Mouse (Mus musculus) right cerebral cortex, postnatal 14 days (tissue): Measurements from ENCODE around the gene Ttll4.

ENCODE experiments used
- DNase-seq: peaks from one replicate; pipeline ENCODE4 v3.0.0; 2022

Gene Ttll4

DNA sequence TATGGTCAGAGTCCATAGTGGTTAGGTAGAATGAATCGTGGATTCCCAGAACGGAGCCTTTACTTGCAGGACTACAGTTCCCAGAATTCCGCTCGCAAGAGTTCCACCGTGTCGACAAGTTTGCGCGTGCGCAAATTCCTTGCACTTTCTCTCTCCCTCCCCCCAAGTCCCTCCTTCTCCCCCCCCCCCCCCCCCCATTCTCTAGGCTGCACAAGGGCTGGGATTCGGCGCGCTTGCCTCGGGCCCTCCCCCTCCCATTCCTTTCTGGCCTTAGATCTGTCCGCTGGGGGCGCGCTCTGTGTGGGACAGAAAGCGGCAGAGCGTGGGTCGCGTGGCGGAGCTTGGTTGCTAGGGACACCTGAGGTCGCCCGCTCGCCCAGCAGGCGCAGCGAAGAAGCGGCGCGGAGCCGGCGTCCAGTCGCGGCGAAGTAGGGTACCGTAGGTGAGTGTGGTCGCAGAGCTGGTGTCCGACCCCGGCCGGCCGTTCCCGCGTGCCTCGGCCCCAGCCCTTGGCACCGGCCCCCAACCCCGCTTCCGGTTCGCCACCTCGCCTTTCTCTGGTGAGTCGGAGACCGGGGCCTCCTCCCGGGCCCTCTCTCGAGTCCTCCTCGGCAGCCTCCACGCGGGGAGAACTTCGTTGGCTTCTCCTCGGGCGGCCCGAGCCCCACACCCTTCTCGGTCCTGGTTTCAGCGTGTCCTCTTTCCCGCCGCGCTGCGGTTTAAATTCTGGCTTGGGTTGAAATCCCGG is at the start of gene Ttll4:
TSS of gene Ttll4 (plus strand) at position 298 of the 748 bp plus-strand sequence.
- DNase-seq, result peak; percentile 91

DNA sequence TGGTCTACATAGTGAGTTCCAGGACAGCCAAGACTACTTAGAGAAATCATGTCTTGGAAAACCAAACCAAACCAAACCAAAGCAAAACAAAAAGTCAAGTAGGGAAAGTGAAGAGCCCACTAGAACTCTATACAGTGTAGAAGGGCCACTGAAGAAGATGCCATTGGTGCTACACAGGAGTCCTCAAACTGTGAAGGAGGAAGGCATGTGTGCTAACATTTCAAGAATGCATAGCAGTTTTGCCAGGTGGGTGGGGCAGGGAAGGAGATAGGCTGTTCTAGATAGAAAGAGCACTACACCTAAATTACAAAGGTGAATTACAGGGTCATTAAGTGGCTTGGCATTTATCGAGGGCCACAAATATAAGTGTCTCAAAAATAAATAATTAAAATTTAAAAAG is 37.4 kb upstream of the Ttll4 start:
- DNase-seq, result no peak

DNA sequence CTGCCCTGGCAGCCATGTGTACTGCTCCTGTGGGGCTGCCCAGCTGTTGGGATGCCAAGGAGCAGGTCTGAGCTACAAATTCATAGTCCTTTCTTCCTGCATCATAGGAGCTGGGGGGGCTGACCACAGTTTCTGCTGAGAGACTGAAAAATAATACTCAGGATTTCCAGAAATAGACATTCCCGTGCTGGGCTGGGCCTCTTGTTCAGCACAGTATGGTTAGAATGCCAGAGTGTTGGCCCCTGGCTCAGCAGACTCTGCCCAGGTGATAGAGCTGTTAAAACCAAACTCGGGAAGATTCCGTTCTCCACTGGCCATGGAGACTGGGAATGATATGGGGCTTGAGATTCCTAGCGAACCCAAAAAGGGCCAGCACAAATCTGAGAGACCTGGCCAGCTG is 35.5 kb upstream of the Ttll4 start:
- no peak for DNase-seq

DNA sequence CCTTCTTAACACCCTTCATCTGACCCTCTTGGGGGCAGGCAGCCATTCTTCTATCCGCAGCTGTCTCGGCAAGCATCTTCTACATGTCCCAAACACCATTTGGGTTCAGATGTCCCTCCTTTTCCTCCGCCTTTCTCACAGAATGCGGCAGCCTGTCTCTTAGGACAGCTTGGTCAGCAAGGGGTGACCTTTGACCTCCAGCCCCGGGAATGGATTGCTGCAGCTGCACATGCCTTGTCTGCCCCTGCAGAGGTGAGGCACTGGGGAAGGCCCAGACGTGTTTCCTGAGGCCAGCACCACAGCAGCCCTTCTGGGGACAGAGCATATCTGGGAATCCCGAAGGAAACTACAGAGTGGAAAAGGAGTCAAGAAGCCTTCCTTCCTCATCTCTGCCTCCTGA is 33.5 kb upstream of the Ttll4 start:
- DNase-seq, result no peak

DNA sequence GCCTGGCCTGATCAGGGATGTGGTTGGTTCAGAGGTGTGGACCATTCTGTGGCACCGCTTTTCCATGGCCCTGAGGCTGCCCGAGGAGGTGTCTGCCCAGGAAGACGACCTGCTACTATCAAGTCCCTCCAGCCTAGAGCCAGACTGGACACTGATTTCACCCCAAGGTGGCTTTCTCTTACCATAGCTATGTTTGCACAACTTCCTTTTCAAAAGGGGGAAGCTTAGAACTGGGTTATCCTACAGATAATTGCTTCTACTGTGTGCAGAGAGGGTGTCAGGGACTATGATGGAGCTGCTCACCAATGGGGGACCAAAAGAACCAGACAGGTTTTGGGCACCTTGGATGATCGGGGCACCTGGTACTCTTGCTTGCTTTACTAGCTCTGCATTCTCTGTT is 28.8 kb upstream of the Ttll4 start:
- no peak for DNase-seq

DNA sequence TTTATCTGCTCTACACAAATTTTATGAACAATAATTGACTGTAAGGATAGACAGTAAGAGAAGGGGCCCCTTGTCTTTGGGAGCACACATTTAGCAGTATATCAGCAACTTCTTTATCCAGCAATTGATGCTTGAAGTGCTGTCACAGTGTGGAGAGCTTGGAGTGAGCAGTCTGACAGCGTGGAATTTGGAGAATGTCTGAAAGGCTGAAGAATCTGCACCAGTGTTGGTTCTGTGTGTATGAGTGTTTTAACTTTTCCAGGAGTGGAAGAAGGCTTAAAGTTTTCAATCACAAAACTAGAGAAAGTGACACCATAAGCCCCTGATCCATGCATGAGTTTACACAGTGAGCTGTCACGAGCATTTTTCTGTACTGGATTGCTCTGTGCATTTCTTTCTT is 18.0 kb upstream of the Ttll4 start:
- DNase-seq, result no peak

DNA sequence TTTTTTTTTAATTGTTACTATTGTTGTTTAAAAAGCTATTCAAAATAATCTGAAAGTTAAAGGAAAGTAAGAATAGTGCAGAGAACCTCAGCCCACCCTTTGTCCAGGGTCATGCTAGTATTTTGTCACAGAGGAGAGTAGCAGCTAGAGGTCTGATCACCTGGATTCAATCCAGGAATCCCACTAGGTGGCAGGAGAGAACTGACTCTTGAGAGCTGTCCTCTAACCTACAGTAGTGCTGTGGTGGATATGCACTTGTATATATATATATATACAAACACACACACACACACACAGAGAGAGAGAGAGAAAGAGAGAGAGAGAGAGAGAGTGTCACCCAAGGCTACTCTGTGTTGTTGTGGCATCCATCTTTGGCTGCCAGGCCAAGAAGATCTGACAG is 17.6 kb upstream of the Ttll4 start:
- no peak for DNase-seq

DNA sequence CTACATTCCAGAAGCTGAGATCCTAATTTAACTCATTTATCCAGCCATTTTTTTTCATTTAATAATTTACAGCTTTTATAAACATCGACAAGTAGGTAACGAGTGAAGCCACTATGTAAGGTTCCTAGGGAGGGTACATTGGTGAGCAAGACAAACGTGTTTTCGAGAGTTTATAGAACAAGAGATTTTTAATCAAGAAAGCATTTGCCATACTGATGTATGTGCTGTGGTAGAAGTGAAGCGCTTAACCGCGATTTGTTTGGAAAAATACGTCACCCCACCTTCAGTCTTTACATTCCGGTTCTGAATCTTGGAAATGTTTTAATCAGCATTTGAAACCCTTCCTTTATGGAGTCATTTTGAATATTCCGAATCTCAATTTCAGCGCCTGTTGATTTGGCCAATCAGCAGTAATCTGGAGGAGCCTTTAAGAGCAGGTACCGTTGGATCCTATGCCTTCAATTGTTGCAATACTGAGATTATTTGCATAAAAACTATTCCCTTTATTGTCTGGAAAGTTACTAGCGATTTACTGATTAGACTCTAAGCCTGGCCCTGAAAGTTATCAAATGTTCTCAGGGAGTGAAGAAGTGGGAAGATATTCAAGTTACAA is 814 bp downstream of the Ttll4 start:
- DNase-seq, result no peak

DNA sequence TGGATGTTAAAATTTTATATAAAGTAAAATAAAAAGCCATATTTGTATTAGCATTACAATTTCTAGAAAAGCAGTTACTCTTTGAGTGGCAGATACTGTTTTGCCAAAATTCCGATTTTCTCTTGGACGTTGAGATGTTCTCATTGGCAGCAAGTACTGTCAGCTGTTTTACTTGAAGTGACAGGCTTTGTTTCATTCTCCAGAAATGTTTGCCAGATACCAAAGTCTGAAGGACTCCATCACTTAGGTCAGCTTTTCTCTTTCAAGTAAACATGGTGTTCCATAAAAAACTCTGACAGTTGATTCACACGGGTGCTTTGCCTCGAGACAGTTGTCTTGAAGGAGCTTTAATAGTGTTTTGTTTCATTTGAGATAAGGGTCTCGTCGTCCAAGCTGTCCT is 3.6 kb downstream of the Ttll4 start:
- DNase-seq, result no peak

DNA sequence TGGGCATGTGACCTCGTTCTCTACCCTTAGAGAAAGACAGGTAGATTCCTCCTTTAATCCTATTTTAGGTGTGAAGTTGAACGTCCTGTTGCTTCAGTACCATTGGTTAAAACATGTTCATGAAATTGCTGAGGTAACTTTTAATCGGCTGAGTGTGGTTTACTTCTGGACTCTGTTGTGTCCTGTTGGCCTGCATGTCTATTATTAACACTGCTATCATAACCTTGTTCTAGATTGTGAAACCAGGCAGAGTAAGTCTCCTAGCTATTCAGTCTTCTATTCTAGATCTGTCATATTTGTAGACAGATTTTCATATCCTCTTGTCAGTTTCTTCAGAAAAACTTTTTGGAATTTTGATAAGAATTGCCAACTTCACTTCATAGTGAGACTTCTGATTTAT is 6.8 kb downstream of the Ttll4 start:
- DNase-seq, result no peak

DNA sequence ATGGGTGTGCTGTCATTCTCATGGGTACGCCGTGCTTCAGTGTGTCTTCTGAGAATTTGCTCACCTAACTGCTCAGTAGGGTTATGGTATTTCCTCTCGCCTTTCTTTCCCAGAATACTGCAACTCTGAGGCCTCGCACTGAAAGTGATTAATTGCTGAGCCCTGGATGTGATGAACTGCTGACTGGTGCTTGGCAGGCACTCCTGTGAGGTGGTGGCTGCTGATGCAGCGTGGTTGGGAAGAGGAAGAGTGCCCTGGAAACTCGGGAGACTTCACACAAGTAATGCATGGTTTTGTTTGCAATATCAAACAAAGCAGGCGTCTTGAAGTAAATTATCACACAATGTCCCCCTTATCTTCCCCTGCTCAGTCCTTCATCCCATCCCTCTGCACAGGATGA is 11.2 kb downstream of the Ttll4 start:
- DNase-seq, result no peak

DNA sequence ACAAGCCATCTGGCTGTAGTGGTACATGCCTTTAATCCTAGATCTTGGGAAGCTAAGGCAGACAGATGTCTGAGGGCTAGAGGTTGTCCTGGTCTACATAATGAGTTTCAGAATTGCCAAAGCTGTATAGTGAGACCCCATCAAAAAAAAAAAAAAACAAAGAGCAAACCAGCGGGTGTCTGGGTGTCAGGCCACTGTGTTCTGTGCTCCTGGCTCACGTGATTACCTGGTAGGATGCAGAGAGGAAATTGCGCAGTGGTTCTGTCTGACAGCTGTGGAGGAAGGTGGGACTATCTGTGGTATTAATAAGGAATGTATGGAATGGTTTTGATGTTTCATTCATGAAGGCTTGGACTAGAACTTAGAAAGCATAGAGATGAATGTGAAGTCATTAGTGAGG is 15.3 kb downstream of the Ttll4 start:
- DNase-seq, result no peak

DNA sequence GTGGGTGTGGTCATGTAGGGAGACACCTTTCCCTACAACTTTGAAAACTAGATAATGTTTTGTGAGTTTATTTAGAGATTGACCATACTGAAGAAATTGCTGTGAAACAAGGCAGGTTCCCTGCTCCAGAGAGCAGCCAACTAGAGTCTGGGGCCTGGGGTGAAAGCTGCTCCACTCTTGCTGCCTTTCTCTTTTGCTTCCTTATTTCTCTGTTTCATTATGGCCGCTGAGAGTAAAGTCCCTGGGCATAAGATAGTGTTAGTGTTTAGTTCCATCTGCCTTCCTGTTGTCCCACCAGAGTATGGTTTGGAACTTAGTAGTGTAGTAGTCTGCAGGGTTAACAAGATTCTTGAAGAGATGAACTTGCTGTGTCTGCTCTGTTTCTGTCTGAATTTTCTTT is 16.3 kb downstream of the Ttll4 start:
- no peak for DNase-seq

DNA sequence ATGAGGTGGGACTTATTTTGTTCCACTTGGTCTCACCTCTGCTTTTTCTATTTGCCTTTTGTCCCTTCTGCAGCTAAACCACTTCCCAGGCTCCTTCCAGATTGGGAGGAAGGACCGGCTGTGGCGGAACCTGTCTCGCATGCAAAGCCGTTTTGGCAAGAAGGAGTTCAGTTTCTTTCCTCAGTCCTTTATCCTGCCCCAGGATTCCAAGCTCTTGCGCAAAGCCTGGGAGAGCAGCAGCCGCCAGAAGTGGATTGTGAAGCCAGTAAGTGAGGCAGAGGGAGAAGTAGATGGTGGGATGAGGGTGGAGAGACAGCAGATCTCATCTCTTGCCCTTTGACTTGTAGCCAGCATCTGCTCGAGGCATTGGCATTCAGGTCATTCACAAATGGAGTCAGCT is 25.6 kb downstream of the Ttll4 start:
- no peak for DNase-seq

DNA sequence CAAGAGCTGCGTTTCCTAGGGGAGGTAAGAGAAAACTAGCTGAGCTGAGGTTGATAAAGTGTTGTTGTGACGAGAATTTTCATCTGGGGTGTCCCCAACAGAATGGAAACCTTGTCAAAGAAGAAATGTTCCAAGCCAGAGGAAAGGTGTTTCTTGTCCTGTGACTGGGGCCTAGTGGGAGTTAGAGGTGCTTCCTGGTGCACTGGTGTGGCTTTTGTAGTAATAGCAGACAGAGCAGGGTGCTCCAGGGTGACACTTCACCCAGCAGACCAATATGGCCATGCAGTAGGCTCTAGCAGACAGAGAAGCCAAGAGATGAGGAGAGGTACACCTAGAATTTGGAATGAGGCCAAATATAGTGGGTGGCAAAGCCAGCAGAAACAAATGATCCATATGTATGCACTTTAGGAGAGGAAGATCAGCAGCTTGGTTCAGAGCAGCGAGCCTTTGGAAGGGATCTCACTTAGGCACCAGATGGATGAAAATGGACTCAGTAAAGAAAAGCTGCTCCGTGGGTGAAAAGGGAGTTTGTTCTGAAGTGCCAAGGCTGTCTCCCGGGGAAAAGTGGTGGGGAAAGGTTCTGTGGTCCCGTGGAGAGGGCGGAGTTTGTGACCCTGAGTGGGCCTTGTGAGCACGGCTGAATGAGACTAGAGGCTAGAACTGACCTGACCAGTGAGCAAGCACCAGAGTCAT is 32.5 kb downstream of the Ttll4 start:
- no peak for DNase-seq

DNA sequence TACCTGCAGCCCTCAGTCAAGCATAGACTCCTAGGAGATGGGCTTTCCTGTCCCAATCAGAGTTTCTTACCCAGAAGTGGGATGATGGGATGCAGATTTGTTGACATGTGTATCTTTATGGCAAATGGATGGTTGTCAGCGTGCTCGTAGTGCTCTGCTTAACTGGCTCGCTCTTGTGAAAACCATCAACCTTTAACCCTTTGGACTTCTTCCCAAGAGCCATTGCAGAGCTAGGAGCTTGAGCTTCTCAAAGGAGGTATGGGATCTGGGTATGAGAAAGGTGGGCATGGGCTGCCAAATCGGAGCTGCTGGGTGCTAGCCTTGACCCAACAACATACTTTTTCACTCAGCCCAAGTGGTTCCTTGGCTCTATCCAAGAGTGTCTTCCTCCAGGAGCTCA is 34.3 kb downstream of the Ttll4 start:
- DNase-seq, result no peak

DNA sequence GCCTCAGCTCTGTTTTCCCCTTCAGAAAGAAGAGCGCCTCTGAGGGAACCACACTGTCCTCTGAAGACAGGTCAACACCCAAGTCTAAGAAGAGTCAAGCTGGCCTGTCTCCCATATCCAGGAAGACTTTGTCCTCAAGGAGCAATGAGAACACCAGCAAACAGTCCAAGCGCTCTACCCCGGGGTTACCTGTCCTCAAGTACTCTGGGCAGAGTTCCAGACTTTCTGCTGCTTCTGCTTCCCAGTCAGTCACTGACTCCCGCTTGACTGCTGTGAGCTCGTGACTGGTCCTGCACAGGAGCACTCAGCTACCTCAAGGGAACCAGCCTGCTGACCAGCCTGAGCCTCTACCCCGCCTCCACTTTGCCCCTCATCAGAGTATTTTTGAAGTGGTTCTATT is 35.9 kb downstream of the Ttll4 start:
- DNase-seq, result no peak

DNA sequence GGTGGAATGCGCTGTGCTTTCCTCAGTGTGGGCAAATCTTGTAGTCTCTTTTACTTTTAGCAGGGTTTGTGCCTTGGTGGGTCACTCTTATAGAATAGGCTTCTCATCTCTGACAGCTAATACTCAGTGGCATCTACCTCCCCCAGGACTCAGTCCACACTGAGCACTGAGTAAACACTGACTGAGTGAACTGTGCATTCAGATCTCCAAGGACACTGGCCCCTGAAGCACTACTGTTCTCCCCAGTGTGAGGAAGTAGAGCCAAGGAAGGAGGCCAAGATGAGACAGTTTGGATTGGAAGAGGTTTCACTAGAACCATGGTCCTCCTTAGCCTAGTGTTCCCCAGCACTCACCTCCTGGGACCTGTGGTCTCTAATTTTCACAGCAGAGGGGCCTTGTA is 36.8 kb downstream of the Ttll4 start:
- no peak for DNase-seq

DNA sequence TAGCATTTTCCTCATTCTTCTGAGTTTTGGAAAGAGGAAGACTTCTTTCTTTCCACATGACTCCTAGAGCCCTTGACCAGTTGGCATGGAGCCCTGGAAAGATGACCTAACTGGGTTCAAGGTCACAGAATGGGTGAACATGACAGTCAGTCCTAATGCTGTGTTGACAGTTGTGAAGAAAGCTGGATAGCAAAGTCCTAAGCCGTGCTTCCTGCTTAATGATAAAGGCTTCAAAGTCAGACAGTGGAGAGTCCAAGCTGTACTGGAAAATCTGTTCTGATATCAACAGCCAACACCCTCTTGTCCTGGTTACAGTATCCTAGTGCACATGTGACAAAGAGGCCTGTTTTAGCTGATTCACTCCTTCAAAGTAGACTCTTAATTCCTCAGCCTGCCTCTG is 37.2 kb downstream of the Ttll4 start:
- no peak for DNase-seq

DNA sequence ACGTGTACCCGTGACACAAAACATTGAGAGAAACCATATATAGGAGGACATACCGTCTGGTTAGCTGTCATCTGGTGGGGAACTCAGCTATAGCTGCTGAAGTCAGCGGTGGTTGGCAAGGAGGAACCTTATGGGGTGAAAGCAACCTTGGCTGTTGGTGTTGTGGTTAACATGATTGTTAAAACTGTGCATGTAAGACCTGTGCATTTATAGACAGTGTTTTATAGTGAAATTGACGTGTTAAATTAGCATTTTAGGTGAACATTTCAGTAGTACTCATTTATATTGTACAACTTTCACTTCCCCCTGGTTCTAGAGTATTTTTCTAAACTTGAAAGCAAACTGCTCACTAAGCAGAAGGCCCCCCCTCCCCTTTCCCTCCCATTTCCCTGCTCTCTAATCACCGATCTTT is 40.6 kb downstream of the Ttll4 start:
- no peak for DNase-seq

DNA sequence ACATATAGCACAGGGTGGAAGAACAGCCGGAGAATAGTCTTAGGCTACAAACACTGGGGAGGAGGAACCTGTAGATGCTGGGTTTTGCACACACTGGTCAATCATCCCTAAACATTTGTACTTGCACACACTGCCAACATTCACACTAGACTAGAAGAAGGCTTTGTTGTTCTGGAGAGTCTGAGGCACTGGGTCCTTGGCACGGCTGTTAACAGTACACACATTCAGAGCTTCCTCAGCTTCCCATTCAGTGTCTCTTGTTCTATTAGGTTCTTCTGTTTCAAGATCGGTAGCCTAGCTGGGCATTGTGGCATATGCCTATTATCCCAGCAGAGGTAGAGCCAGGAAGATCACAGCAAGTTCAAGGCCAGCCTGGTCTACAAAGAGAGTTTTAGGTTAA is 42.6 kb downstream of the Ttll4 start:
- no peak for DNase-seq

DNA sequence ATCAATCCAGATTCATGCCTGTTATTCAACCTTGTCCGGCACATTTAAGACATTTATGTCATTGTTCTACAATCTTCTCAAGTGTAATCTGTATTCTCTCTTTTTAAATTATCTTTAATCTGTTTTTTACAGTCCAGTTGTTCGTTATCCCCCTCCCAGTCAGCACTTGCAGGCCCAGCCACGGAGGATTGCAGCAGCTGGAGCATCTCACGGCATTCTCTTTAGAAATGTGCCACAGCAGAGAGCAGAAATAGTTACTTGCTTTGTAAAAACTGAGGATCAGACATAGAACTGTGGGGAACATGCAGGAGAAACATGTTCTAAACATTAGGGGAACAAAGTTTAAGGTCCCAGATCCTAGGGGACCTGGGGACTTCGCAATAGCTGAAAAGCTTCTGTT is 43.5 kb downstream of the Ttll4 start:
- no peak for DNase-seq

DNA sequence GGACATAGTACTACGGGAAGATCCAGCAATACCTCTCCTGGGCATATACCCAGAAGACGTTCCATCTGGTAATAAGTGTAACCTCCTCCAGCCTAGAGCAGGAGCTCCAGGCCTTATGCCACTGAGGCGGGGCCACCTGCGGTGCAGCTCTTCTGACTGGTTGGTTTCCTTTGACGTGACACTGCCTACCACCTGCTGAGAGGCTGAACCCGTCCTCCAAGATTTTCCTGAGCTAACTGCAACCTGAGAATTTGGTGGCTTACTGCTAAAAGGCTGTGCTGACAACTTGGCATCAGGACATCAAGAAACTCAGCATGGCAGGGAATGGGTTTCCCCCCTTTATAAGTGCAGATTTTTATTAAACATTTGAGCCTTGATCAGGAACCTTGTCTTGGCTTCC is 48.0 kb downstream of the Ttll4 start:
- no peak for DNase-seq

DNA sequence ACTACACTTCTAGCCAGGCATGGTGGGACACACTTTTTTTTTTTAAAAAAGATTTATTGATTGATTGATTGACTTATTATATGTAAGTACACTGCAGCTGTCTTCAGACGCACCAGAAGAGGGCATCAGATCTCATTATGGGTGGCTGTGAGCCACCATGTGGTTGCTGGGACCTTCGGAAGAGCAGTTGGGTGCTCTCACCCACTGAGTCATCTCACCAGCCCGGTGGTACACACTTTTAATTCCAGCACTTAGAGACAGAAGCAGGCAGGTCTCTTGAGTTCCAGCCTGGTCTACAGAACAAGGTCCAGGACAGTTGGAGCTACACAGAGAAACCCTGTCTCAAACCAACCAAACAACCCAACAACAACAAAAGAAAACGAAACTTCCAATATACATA is 50.5 kb downstream of the Ttll4 start:
- DNase-seq, result no peak
